47 mouse cellular contexts compared by ENCODE assay signal in the genomic region with DNA sequence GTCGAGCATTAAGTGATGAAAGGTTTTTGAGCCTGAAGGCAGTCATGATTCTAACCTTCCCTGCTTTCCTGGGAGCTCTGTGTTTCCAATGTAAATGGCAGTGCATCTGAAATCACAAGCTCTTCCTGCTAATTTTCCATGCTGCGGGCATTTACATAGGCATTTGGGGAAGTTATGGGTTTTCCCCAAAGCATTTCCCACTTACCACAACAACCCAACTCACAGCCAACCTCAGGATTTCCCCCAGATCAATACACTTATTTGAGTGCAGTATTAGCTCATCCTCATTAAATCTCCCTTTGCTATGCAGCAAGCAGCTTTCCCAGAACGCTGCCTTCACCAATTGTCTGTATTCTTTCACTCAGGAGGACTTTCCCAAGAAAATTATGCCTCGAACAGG. TPM values are rescaled to one million over a fixed set of nuclear protein-coding genes. Genes with fewer than 3 reads are reported as not detected.
"Had no signal": no experiment of that assay in that cellular context is flagged by ENCODE, and none has a peak within 500 bp of the region (broad histone marks: within the 10 kb centered on the region; RNA-seq: fewer than 3 reads in every experiment).

No protein-coding gene starts in this region.

- H3K9ac ChIP-seq: limb, embryonic 12.5 days; limb, embryonic 13.5 days; limb, embryonic 15.5 days; liver, embryonic 12.5 days; liver, embryonic 13.5 days; liver, embryonic 14.5 days; liver, embryonic 15.5 days; liver, postnatal 0 days; lung, embryonic 14.5 days; lung, embryonic 15.5 days; midbrain, embryonic 12.5 days; midbrain, embryonic 13.5 days; midbrain, embryonic 15.5 days had no signal

- H3K9me3 ChIP-seq: limb, embryonic 10.5 days; limb, embryonic 12.5 days; limb, embryonic 13.5 days; limb, embryonic 15.5 days; liver, embryonic 12.5 days; liver, embryonic 13.5 days; liver, embryonic 15.5 days; lung, embryonic 15.5 days; megakaryocyte, embryonic 14.5 days; midbrain, embryonic 10.5 days; midbrain, embryonic 12.5 days; midbrain, embryonic 13.5 days; midbrain, embryonic 15.5 days had no signal

- H3K4me2 ChIP-seq: limb, embryonic 12.5 days; limb, embryonic 13.5 days; limb, embryonic 15.5 days; liver, embryonic 11.5 days; liver, embryonic 12.5 days; liver, embryonic 13.5 days; liver, embryonic 15.5 days; lung, embryonic 14.5 days; lung, embryonic 15.5 days; midbrain, embryonic 11.5 days; midbrain, embryonic 12.5 days; midbrain, embryonic 13.5 days; midbrain, embryonic 15.5 days had no signal

- H3K27me3 ChIP-seq: limb, embryonic 12.5 days; limb, embryonic 13.5 days; limb, embryonic 15.5 days; liver, embryonic 12.5 days; liver, embryonic 13.5 days; liver, embryonic 15.5 days; lung, embryonic 15.5 days; megakaryocyte, embryonic 14.5 days; midbrain, embryonic 12.5 days; midbrain, embryonic 13.5 days; midbrain, embryonic 15.5 days had no signal

- DNase-seq: left cerebral cortex, postnatal 4 days; liver; liver, embryonic 13.5 days; liver, postnatal 0 days; lung, adult 18-20 months; lung, adult 2 months; lung, embryonic 14.5 days; lung, postnatal 10 days; lung, postnatal 14 days; lung, postnatal 36 days; lung, postnatal 4 days; midbrain, embryonic 14.5 days had no signal

- H3K4me3 ChIP-seq: limb, embryonic 10.5 days; limb, embryonic 12.5 days; limb, embryonic 13.5 days; limb, embryonic 15.5 days; liver, embryonic 12.5 days; liver, embryonic 13.5 days; liver, embryonic 15.5 days; lung, embryonic 15.5 days; megakaryocyte, embryonic 14.5 days; midbrain, embryonic 10.5 days; midbrain, embryonic 12.5 days; midbrain, embryonic 13.5 days; midbrain, embryonic 15.5 days; myocyte had no signal

- H3K36me3 ChIP-seq: limb, embryonic 10.5 days; limb, embryonic 12.5 days; limb, embryonic 13.5 days; limb, embryonic 15.5 days; liver, embryonic 12.5 days; liver, embryonic 13.5 days; liver, embryonic 15.5 days; lung, embryonic 15.5 days; midbrain, embryonic 10.5 days; midbrain, embryonic 12.5 days; midbrain, embryonic 13.5 days; midbrain, embryonic 15.5 days had no signal

- H3K4me1 ChIP-seq: limb, embryonic 10.5 days; limb, embryonic 12.5 days; limb, embryonic 13.5 days; limb, embryonic 15.5 days; liver, embryonic 12.5 days; liver, embryonic 13.5 days; lung, embryonic 15.5 days; midbrain, embryonic 10.5 days; midbrain, embryonic 12.5 days; midbrain, embryonic 13.5 days; midbrain, embryonic 15.5 days had no signal

- H3K27ac ChIP-seq: limb, embryonic 10.5 days; limb, embryonic 12.5 days; limb, embryonic 13.5 days; limb, embryonic 15.5 days; liver, embryonic 12.5 days; liver, embryonic 13.5 days; liver, embryonic 14.5 days; liver, embryonic 15.5 days; lung, embryonic 15.5 days; macrophage; midbrain, embryonic 10.5 days; midbrain, embryonic 12.5 days; midbrain, embryonic 13.5 days; midbrain, embryonic 15.5 days had no signal

RNA-seq across cellular contexts. Expression of gene 4930512M02Rik, which starts 45.3 kb away (rescaled TPM):
- total RNA-seq: left cerebral cortex, adult 8-10 months; left cerebral cortex, postnatal 10 days; left cerebral cortex, postnatal 14 days; left cerebral cortex, postnatal 25 days; left cerebral cortex, postnatal 36 days; left cerebral cortex, postnatal 4 days; liver, adult 2 months; megakaryocyte progenitor cell, adult 5-6 weeks; megakaryocyte, adult 5-6 weeks; megakaryocyte-erythroid progenitor cell, adult 5-6 weeks; midbrain, postnatal 0 days; monocyte, adult 5-6 weeks had no signal
- polyA plus RNA-seq: limb, embryonic 10.5 days; limb, embryonic 11.5 days; limb, embryonic 12.5 days; limb, embryonic 13.5 days; limb, embryonic 14.5 days; limb, embryonic 15.5 days; liver, adult 2 months; liver, embryonic 11.5 days; liver, embryonic 12.5 days; liver, embryonic 13.5 days; liver, embryonic 14.5 days; liver, embryonic 15.5 days; liver, embryonic 16.5 days; liver, postnatal 0 days; lung, adult 2 months; lung, embryonic 14.5 days; lung, embryonic 15.5 days; lung, embryonic 16.5 days; lung, postnatal 0 days; macrophage; midbrain, embryonic 10.5 days; midbrain, embryonic 11.5 days; midbrain, embryonic 12.5 days; midbrain, embryonic 13.5 days; midbrain, embryonic 14.5 days; midbrain, embryonic 15.5 days; midbrain, embryonic 16.5 days; midbrain, postnatal 0 days; myocyte; neural tube, embryonic 11.5 days had no signal
